Mouse (Mus musculus) cerebellum, adult 2 months (tissue): ENCODE measurements at regions not wholly inside any gene's neighbourhood (a gene's known extent, or its start where the extent isn't known, plus 50 kb on each side); places are given as distances from the start of the nearest gene placed in this dataset.
"Not testable (repeated sequence)": the region's sequence is repeated elsewhere in the genome, so short reads cannot be mapped to it uniquely, and the experiment has no call there.

Experiments
- DNase-seq, 2 experiments: peaks; one replicate each; pipeline ENCODE4 v3.0.0; 2021
- H3K27ac ChIP-seq: fragments of 200-500 bp; 2 replicates; pipeline ENCODE4 v1.5.1; 2012; ENCODE audit warnings: low read length, control low read depth, inconsistent platforms; ENCODE audit not compliant: insufficient read depth
- H3K27me3 ChIP-seq: fragments of 200-500 bp; 2 replicates; pipeline ENCODE4 v1.6.1; 2012; ENCODE audit warnings: inconsistent platforms, mild to moderate bottlenecking, low read length, moderate library complexity; ENCODE audit not compliant: control insufficient read depth, insufficient read depth
- H3K4me1 ChIP-seq: fragments of 200-500 bp; 2 replicates; pipeline ENCODE4 v1.6.1; 2011; ENCODE audit warnings: low read length; ENCODE audit not compliant: control insufficient read depth, insufficient read depth
- H3K4me3 ChIP-seq: fragments of 200-500 bp; replicated peaks from 2 replicates; pipeline ENCODE3; 2011; ENCODE audit warnings: mild to moderate bottlenecking, low read depth, low read length, control low read depth; ENCODE audit not compliant: insufficient read depth
- CTCF ChIP-seq: fragments of 200-500 bp; IDR thresholded peaks from 2 replicates; pipeline ENCODE4 v1.5.1; 2011; ENCODE audit warnings: low read depth, mild to moderate bottlenecking, control low read depth, low read length, moderate library complexity, borderline replicate concordance; ENCODE audit not compliant: insufficient read depth
- POLR2A ChIP-seq: fragments of 200-500 bp; IDR thresholded peaks from 2 replicates; pipeline ENCODE4 v1.6.1; 2011; ENCODE audit warnings: low read length, control low read depth, borderline replicate concordance; ENCODE audit not compliant: insufficient read depth
- WGBS: fragments of 180-500 bp; shearing (Covaris S2); methylation state at CpG from one replicate; pipeline ENCODE4 v1.1.7; 2018; 5-methylcytosine and 5-hydroxymethylcytosine counted together

GRCm38 (mm10) chr7:137576251-137576650 is 138.8 kb downstream of the Glrx3 start:
- no peak for DNase-seq
- no peak overlapping the region for H3K27ac ChIP-seq
- 34% methylated on average over 6 of the region's 6 CpGs for WGBS
- H3K4me1 ChIP-seq = no peaks in the 10 kb centered on the region
- no peak for TF ChIP-seq POLR2A
- no peak for TF ChIP-seq CTCF
- H3K4me3 ChIP-seq = no peak overlapping the region
- H3K27me3 ChIP-seq = no peaks in the 10 kb centered on the region

GRCm38 (mm10) chr7:137583556-137583955 is 146.1 kb downstream of the Glrx3 start:
- no peak for TF ChIP-seq CTCF
- no peak for TF ChIP-seq POLR2A
- Histone ChIP-seq H3K4me3 (no peak overlapping the region), H3K27ac (no peak overlapping the region), H3K27me3 (no peaks in the 10 kb centered on the region), H3K4me1 (peaks cover 4% of the 10 kb centered on the region; the same call in 1 of the 2 replicates)
- WGBS = 63% methylated on average over 2 of the region's 2 CpGs
- DNase-seq = no peak

- not testable (repeated sequence) for H3K4me1 ChIP-seq, H3K27me3 ChIP-seq, H3K27ac ChIP-seq, DNase-seq, H3K4me3 ChIP-seq
- WGBS = 93% methylated on average over 4 of the region's 4 CpGs
These were observed 147.5 kb downstream of the Glrx3 start for GRCm38 (mm10) chr7:137584916-137585315.

GRCm38 (mm10) chr7:137593570-137593969 is 156.2 kb downstream of the Glrx3 start:
- no peak for DNase-seq
- H3K4me1 ChIP-seq = no peaks in the 10 kb centered on the region; the same call in 1 of the 2 replicates
- WGBS = 42% methylated on average over 8 of the region's 8 CpGs
- no peak overlapping the region for H3K4me3 ChIP-seq
- no peak for TF ChIP-seq POLR2A
- TF ChIP-seq CTCF = no peak
- H3K27me3 ChIP-seq = no peaks in the 10 kb centered on the region
- H3K27ac ChIP-seq = no peak overlapping the region

GRCm38 (mm10) chr7:137595567-137595966 is 158.2 kb downstream of the Glrx3 start:
- WGBS = 20% methylated on average over 4 of the region's 4 CpGs
- Histone ChIP-seq H3K27ac (no peak overlapping the region), H3K4me1 (no peaks in the 10 kb centered on the region; the same call in 1 of the 2 replicates), H3K27me3 (no peaks in the 10 kb centered on the region), H3K4me3 (no peak overlapping the region)
- TF ChIP-seq CTCF = no peak
- TF ChIP-seq POLR2A = no peak
- no peak for DNase-seq

- no peak for TF ChIP-seq POLR2A
- no peak for TF ChIP-seq CTCF
- no peaks in the 10 kb centered on the region; the same call in 1 of the 2 replicates for H3K4me1 ChIP-seq
- 84% methylated on average over 7 of the region's 7 CpGs for WGBS
- H3K27ac ChIP-seq = no peak overlapping the region
- H3K4me3 ChIP-seq = no peak overlapping the region
- H3K27me3 ChIP-seq = no peaks in the 10 kb centered on the region
- no peak for DNase-seq
These were observed 158.7 kb downstream of the Glrx3 start for GRCm38 (mm10) chr7:137596161-137596560.

- 13% methylated on average over 8 of the region's 8 CpGs for WGBS
These were observed 165.6 kb downstream of the Glrx3 start for GRCm38 (mm10) chr7:137603039-137603438.

GRCm38 (mm10) chr7:137609752-137610151 is 172.3 kb downstream of the Glrx3 start:
- no peak overlapping the region for H3K4me3 ChIP-seq
- no peak for DNase-seq
- H3K4me1 ChIP-seq = peaks cover 12% of the 10 kb centered on the region
- no peak overlapping the region for H3K27ac ChIP-seq
- no peak for TF ChIP-seq POLR2A
- no peak for TF ChIP-seq CTCF
- 86% methylated on average over 6 of the region's 6 CpGs for WGBS
- H3K27me3 ChIP-seq = no peaks in the 10 kb centered on the region; the same call in 1 of the 2 replicates

More at GRCm38 (mm10) chr7:137603039-137603438, 165.6 kb downstream of the Glrx3 start:
- Histone ChIP-seq H3K27ac (no peak overlapping the region), H3K4me1 (no peaks in the 10 kb centered on the region), H3K27me3 (no peaks in the 10 kb centered on the region; the same call in 1 of the 2 replicates), H3K4me3 (no peak overlapping the region)
- TF ChIP-seq POLR2A (no peak), CTCF (peak; percentile 94)
- DNase-seq = peak; percentile 60 to 70

- H3K4me3 ChIP-seq = no peak overlapping the region
- no peaks in the 10 kb centered on the region for H3K27me3 ChIP-seq
- H3K27ac ChIP-seq = no peak overlapping the region
- peaks cover 12% of the 10 kb centered on the region for H3K4me1 ChIP-seq
- no peak for DNase-seq
- 67% methylated on average over 6 of the region's 6 CpGs for WGBS
- TF ChIP-seq POLR2A (no peak), CTCF (no peak)
These were observed 173.9 kb downstream of the Glrx3 start for GRCm38 (mm10) chr7:137611363-137611762.
